Mouse (Mus musculus): ENCODE measurements around the gene Csmd2.

DNA sequence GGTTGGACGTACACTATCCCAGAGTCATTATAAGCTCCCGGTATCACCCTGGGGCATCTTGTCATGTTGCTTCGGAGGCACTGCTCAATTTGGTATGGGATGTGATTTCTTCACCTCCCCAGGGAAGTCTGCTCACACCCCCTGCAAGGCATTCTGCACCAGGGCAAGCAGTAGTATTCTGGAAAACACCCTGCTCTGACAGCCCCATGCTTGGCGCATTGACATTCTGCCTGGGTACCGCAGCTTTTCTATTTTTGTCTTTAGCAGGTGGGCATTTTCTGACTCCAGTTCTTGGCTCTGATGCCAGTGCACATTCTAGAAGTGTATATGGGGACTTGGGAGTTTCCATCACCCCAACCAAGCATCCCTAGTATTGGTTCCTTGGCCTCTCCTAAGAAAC lies 111.9 kb downstream of the Csmd2 start:
- TF ChIP-seq CTCF (IDR thresholded peaks at IDR 0.05; ENCODE audit: low read depth) (no peak), EP300 (IDR thresholded peaks at IDR 0.05; ENCODE audit: low read depth) (no peak)

Data from liver, postnatal 0 days (tissue).